Mouse (Mus musculus): Measurements from ENCODE around the gene Rln3. TPM values are rescaled to one million over a fixed set of nuclear protein-coding genes. Genes with fewer than 3 reads are reported as not detected.
A peak's percentile ranks its signal among the peaks of the same experiment; 100 is the strongest.

Gene Rln3
- polyA plus RNA-seq, 1 experiment, result 0.31 TPM

DNA sequence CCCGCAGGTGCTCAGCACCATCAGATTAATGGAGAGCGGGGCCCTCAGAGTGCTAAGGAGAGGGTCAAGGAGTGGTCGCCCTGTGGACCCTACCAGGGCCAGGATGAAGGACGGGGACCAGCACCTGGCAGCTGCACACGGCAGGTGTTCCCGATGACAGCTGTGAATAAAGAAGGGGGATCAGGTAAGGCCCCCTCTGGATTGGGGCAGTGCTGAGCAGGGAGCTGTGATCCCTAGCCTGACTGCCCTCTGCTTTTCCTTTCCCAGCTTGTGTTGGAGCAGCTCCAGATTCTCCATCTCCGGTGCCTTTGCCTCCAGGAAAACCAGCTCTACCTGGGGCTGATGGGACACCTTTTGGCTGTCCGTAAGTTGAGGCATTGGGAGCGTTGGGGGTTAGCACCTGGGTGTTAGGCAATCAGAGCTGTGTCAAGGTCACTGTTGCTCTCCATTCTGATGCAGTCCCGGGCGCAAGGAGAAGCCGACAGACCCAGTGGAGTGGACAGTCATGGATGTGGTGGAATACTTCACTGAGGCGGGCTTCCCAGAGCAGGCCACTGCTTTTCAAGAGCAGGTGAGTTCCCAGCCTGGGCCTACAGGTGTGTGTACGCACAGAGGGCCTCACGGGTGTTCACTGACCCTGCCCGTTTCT lies 45.6 kb downstream of the Rln3 start:
- Histone ChIP-seq H3K36me3 (replicated peaks; ENCODE audit: low read length) (peaks cover 62% of the 10 kb centered on the region), H3K4me3 (replicated peaks) (peak overlapping the region; percentile 91), H3K27me3 (replicated peaks) (no peaks in the 10 kb centered on the region), H3K9me3 (no peaks in the 10 kb centered on the region), H3K4me1 (peaks cover 58% of the 10 kb centered on the region)
- TF ChIP-seq FLI1 (IDR thresholded peaks at IDR 0.05; ENCODE audit: low read length), result no peak
- no peak for TF ChIP-seq GATA1 (IDR thresholded peaks at IDR 0.05; ENCODE audit: borderline replicate concordance, low read length)

DNA sequence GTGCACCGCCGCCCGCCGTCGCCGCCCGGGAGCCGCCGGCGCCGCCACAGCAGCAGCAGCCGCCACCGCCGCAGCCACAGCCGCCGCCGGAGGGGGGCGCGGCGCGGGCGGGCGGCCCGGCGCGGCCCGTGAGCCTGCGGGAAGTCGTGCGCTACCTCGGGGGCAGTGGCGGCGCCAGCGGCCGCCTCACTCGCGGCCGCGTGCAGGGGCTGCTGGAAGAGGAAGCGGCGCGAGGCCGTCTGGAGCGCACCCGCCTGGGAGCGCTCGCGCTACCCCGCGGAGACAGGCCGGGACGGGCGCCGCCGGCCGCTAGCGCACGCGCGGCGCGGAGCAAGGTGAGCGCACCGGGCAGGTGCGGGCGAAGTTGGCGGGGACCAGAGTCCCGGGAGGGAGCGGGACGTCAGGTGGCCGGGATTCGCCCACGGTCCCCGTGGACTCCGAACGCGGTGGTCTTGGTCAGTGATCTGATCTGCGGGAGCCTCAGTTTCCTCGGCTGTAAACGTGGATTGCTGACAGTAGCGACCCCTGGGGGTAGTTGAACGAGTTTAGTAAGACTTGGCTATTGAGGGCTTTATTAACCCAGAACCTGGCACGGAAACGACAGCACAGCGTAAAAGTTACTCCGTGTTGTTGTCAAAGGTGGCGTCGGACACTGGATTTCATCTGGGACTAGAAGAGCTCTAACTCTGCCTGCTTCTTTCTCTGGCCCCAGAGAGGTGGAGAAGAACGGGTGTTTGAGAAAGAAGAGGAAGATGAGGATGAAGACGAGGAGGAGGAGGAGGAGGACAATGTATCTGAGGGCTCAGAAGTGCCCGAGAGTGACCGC lies 46.4 kb downstream of the Rln3 start:
- TF ChIP-seq FLI1 (IDR thresholded peaks at IDR 0.05; ENCODE audit: low read length), result no peak
- no peak for TF ChIP-seq GATA1 (IDR thresholded peaks at IDR 0.05; ENCODE audit: borderline replicate concordance, low read length)
- Histone ChIP-seq H3K4me3 (replicated peaks) (peak overlapping the region; percentile 91), H3K4me1 (peaks cover 51% of the 10 kb centered on the region), H3K9me3 (no peaks in the 10 kb centered on the region), H3K36me3 (replicated peaks; ENCODE audit: low read length) (peaks cover 67% of the 10 kb centered on the region), H3K27me3 (replicated peaks) (no peaks in the 10 kb centered on the region)

DNA sequence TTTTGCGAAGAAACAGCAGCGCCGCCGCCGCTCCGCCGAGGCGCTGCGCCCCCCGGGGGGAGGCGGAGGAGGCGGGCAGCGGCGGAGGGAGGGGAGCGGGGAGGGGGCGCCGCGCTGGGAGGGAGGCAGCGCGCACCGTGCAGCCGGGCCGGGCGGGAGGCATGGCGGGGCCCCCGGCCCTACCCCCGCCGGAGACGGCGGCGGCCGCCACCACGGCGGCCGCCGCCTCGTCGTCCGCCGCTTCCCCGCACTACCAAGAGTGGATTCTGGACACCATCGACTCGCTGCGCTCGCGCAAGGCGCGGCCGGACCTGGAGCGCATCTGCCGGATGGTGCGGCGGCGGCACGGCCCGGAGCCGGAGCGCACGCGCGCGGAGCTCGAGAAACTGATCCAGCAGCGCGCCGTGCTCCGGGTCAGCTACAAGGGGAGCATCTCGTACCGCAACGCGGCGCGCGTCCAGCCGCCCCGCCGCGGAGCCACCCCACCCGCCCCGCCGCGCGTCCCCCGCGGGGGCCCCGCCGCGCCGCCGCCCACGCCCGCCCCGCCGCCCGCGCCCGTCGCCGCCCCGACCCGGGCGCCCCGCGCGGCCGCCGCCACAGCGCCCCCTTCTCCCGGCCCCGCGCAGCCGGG lies 47.2 kb downstream of the Rln3 start, which contains the start of gene Samd1:
TSS of gene Samd1 (plus strand) at position 162 of the 631 bp plus-strand sequence.
- no peaks in the 10 kb centered on the region for H3K27me3 ChIP-seq (replicated peaks)
- peaks cover 43% of the 10 kb centered on the region for H3K4me1 ChIP-seq
- TF ChIP-seq FLI1 (IDR thresholded peaks at IDR 0.05; ENCODE audit: low read length) (no peak), GATA1 (IDR thresholded peaks at IDR 0.05; ENCODE audit: borderline replicate concordance, low read length) (no peak)
- no peaks in the 10 kb centered on the region for H3K9me3 ChIP-seq
- H3K4me3 ChIP-seq (replicated peaks), result peak within 1 kb of the TSS; percentile 91
- H3K36me3 ChIP-seq (replicated peaks; ENCODE audit: low read length), result peaks cover 62% of the 10 kb centered on the region

DNA sequence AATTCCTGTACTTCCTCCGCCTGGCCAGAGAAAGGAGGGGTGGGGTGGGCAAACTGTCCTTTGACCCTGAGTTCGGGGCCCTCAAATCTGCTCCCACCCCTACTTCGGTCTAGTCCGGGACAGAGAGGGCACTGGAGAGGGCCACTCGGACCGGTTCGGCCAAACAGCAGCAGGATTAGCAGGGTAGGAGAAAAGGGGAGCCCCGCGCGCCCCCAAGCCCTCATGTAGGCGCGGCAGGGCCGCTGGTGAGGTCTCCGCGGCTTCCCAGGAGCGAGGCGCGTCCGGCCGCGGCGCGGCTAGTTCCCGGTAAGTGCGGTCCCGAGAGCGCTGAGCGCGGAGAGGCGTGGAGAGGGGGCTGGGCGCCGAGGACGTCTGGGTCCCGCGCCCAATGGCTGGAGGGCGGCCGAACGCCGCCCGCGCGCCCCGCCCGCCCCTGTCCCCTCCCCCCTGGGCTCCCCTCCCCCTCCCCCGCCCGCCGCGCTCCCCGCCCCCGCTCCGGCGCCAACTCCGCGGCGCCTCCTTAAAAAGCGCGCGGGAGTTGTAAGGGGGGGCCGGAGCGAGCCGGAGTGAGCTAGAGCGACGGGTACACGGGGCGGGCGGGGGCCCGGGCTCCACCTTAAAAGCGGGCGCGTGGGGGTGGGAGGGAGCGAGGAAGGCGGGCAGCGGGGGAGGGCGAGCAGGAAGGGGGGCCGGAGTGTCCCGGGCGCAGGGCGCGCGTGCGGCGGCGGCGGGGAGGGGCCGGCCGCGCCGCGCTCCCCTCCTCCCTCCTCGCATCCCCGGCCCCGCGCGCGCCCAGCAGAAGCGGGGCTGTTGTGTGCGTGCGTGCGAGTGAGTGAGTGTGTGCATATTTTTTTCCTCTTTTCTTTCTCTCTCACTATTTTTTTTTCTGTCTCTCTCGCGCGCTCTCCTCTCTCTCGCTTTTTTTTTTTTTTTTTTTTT lies 48.0 kb downstream of the Rln3 start:
- TF ChIP-seq GATA1 (IDR thresholded peaks at IDR 0.05; ENCODE audit: borderline replicate concordance, low read length) (no peak), FLI1 (IDR thresholded peaks at IDR 0.05; ENCODE audit: low read length) (no peak)
- peaks cover 46% of the 10 kb centered on the region for H3K4me1 ChIP-seq
- H3K9me3 ChIP-seq, result no peaks in the 10 kb centered on the region
- peak overlapping the region; percentile 91 for H3K4me3 ChIP-seq (replicated peaks)
- H3K27me3 ChIP-seq (replicated peaks), result no peaks in the 10 kb centered on the region
- peaks cover 62% of the 10 kb centered on the region for H3K36me3 ChIP-seq (replicated peaks; ENCODE audit: low read length)

GRCm38 (mm10) chr8:83995973-83996372 lies 48.8 kb downstream of the Rln3 start:
- Histone ChIP-seq H3K4me1 (peaks cover 46% of the 10 kb centered on the region), H3K27me3 (replicated peaks) (no peaks in the 10 kb centered on the region), H3K9me3 (no peaks in the 10 kb centered on the region), H3K36me3 (replicated peaks; ENCODE audit: low read length) (peaks cover 62% of the 10 kb centered on the region), H3K4me3 (replicated peaks) (no peak overlapping the region)
- TF ChIP-seq FLI1 (IDR thresholded peaks at IDR 0.05; ENCODE audit: low read length) (no peak), GATA1 (IDR thresholded peaks at IDR 0.05; ENCODE audit: borderline replicate concordance, low read length) (no peak)

DNA sequence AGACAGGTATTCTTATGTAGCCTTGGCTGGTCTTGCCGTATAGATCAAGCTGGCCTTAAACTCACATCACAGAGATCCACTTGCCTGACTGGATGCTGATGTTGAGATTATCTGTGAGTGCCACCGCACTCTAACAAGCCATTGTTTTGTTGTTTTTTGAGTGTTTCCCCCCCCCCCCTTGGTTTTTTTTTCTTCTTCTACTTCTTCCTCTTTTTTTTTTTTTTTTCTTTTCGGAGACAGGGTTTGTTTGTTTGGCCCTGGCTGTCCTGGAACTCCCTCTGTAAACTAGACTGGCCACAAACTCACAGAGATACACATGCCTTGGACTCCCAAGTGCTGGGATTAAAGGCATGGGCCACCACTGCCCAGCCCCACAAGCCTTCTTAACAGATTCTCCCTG lies 50.8 kb downstream of the Rln3 start:
- H3K4me3 ChIP-seq (replicated peaks), result no peak overlapping the region
- no peaks in the 10 kb centered on the region for H3K9me3 ChIP-seq
- no peaks in the 10 kb centered on the region for H3K27me3 ChIP-seq (replicated peaks)
- H3K4me1 ChIP-seq, result peaks cover 46% of the 10 kb centered on the region
- TF ChIP-seq FLI1 (IDR thresholded peaks at IDR 0.05; ENCODE audit: low read length), result no peak
- no peak for TF ChIP-seq GATA1 (IDR thresholded peaks at IDR 0.05; ENCODE audit: borderline replicate concordance, low read length)
- peaks cover 62% of the 10 kb centered on the region for H3K36me3 ChIP-seq (replicated peaks; ENCODE audit: low read length)

Other genes starting within 250 kb of the Rln3 start
- 6.8 and 10.5 TPM in 2 replicates for gene Adgrl1, start 144.9 kb downstream of the Rln3 start, polyA plus RNA-seq (2012; ENCODE audit: insufficient read depth, low replicate concordance)
- not detected in 2 replicates for gene Gm10644, start 89.8 kb downstream of the Rln3 start, polyA plus RNA-seq (2012; ENCODE audit: insufficient read depth, low replicate concordance)
- gene Asf1b, start 89.5 kb downstream of the Rln3 start, polyA plus RNA-seq (2012; ENCODE audit: insufficient read depth, low replicate concordance), result 38.1 and 95.4 TPM in 2 replicates
- 25.3 and 30.8 TPM in 2 replicates for gene Prkaca, start 72.0 kb downstream of the Rln3 start, polyA plus RNA-seq (2012; ENCODE audit: insufficient read depth, low replicate concordance)
- 72.0 and 104 TPM in 2 replicates for gene Samd1, start 47.3 kb downstream of the Rln3 start, polyA plus RNA-seq (2012; ENCODE audit: insufficient read depth, low replicate concordance)
- 0.75 and 2.7 TPM in 2 replicates for gene 1700067K01Rik, start 43.5 kb downstream of the Rln3 start, polyA plus RNA-seq (2012; ENCODE audit: insufficient read depth, low replicate concordance)
- gene 2210011C24Rik, start 32.8 kb downstream of the Rln3 start, polyA plus RNA-seq (2012; ENCODE audit: insufficient read depth, low replicate concordance), result not detected in 2 replicates
- gene Palm3, start 23.5 kb downstream of the Rln3 start, polyA plus RNA-seq (2012; ENCODE audit: insufficient read depth, low replicate concordance), result not detected in 2 replicates
- gene Il27ra, start 2.4 kb downstream of the Rln3 start, polyA plus RNA-seq (2012; ENCODE audit: insufficient read depth, low replicate concordance), result 7.7 and 7.9 TPM in 2 replicates
- gene Gm10643, start 20.1 kb upstream of the Rln3 start, polyA plus RNA-seq (2012; ENCODE audit: insufficient read depth, low replicate concordance), result not detected in 2 replicates
- 35.9 and 36.0 TPM in 2 replicates for gene Rfx1, start 21.8 kb upstream of the Rln3 start, polyA plus RNA-seq (2012; ENCODE audit: insufficient read depth, low replicate concordance)
- 28.7 and 79.3 TPM in 2 replicates for gene Dcaf15, start 59.8 kb upstream of the Rln3 start, polyA plus RNA-seq (2012; ENCODE audit: insufficient read depth, low replicate concordance)
- gene Podnl1, start 81.0 kb upstream of the Rln3 start, polyA plus RNA-seq (2012; ENCODE audit: insufficient read depth, low replicate concordance), result 0.75 TPM in 1 of 2 replicates, not detected in the other
- 28.0 and 32.7 TPM in 2 replicates for gene Cc2d1a, start 102.9 kb upstream of the Rln3 start, polyA plus RNA-seq (2012; ENCODE audit: insufficient read depth, low replicate concordance)
- gene 4930432K21Rik, start 103.0 kb upstream of the Rln3 start, polyA plus RNA-seq (2012; ENCODE audit: insufficient read depth, low replicate concordance), result 0.72 TPM in 1 of 2 replicates, not detected in the other
- 0.87 TPM in 1 of 2 replicates, not detected in the other for gene Nanos3, start 140.2 kb upstream of the Rln3 start, polyA plus RNA-seq (2012; ENCODE audit: insufficient read depth, low replicate concordance)
- 14.1 and 16.0 TPM in 2 replicates for gene Zswim4, start 192.1 kb upstream of the Rln3 start, polyA plus RNA-seq (2012; ENCODE audit: insufficient read depth, low replicate concordance)
- gene D8Ertd738e, start 204.7 kb upstream of the Rln3 start, polyA plus RNA-seq (2012; ENCODE audit: insufficient read depth, low replicate concordance), result 80.4 and 326 TPM in 2 replicates
- gene Mri1, start 212.3 kb upstream of the Rln3 start, polyA plus RNA-seq (2012; ENCODE audit: insufficient read depth, low replicate concordance), result 106 and 208 TPM in 2 replicates
- gene Ccdc130, start 225.4 kb upstream of the Rln3 start, polyA plus RNA-seq (2012; ENCODE audit: insufficient read depth, low replicate concordance), result 4.8 and 20.9 TPM in 2 replicates

Data from megakaryocyte, embryonic 14.5 days (primary cell).